Mouse (Mus musculus) heart, postnatal 0 days (tissue): ENCODE results near the gene Tmem191c.

Experiments used
- CTCF ChIP-seq: IDR thresholded peaks from 2 replicates; pipeline ENCODE4 v1.5.1; 2016; ENCODE audit warnings: antibody characterized with exemption, control low read depth, low read depth
- EP300 ChIP-seq: IDR thresholded peaks from 2 replicates; pipeline ENCODE4 v1.6.1; 2016; ENCODE audit warnings: antibody characterized with exemption, low read depth

GRCm38 (mm10) chr16:17239409-17239808 lies 36.5 kb upstream of the Tmem191c start:
- TF ChIP-seq CTCF (no peak), EP300 (no peak)
